Mouse (Mus musculus) CH12.LX (cell line): ENCODE measurements around the gene Ern1. TPM values are rescaled to one million over a fixed set of nuclear protein-coding genes. Genes with fewer than 3 reads are reported as not detected.

Experiments used
- DNase-seq: peaks from one replicate; pipeline ENCODE4 v3.0.0-alpha.2; 2013; ENCODE audit errors: extremely low read depth
- H3K27ac ChIP-seq: 2 replicates; pipeline ENCODE4 v1.5.1; 2012; ENCODE audit warnings: low read depth, mild to moderate bottlenecking, control low read depth, moderate library complexity; ENCODE audit not compliant: insufficient read depth
- H3K27me3 ChIP-seq: replicated peaks from 2 replicates; pipeline ENCODE3; 2012; ENCODE audit warnings: inconsistent platforms
- H3K36me3 ChIP-seq, 2 experiments: replicated peaks in 1 of 2; 2 replicates each; pipeline versions ENCODE3 to v1.6.1; 2012; ENCODE audit warnings: inconsistent platforms in 1 of 2, low read length in 1 of 2, mild to moderate bottlenecking in 1 of 2, mixed read lengths in 1 of 2, moderate library complexity in 1 of 2; ENCODE audit not compliant: control insufficient read depth in 1 of 2, insufficient read depth in 1 of 2
- H3K4me1 ChIP-seq, 2 experiments: 2 replicates each; pipeline ENCODE4 v1.6.1; 2012; ENCODE audit warnings: inconsistent platforms in 1 of 2, moderate library complexity in 1 of 2; ENCODE audit not compliant: insufficient read depth in 2 of 2, control insufficient read depth in 1 of 2
- H3K4me2 ChIP-seq: 2 replicates; pipeline ENCODE4 v1.6.1; 2012; ENCODE audit warnings: low read depth, mild to moderate bottlenecking, control low read depth; ENCODE audit not compliant: poor library complexity, insufficient read depth, severe bottlenecking
- H3K4me3 ChIP-seq, 3 experiments: fragments of 150-350 bp in 1 of 3; sonication (generic) in 1 of 3; replicated peaks in 1 of 3; 2 replicates each; pipeline versions ENCODE3 to v1.5.1; 2011 to 2012; ENCODE audit warnings: low read depth in 2 of 3, low read length in 2 of 3, mild to moderate bottlenecking in 2 of 3, moderate library complexity in 2 of 3, control low read depth in 1 of 3, improper control_type of control experiment in 1 of 3, inconsistent platforms in 1 of 3, mixed read lengths in 1 of 3; ENCODE audit not compliant: poor library complexity in 1 of 3
- H3K79me2 ChIP-seq: replicated peaks from 2 replicates; pipeline ENCODE4 v1.6.1; 2012; ENCODE audit warnings: mild to moderate bottlenecking, moderate library complexity; ENCODE audit not compliant: control insufficient read depth, poor library complexity, insufficient read depth, severe bottlenecking; ENCODE audit errors: extremely low read depth
- H3K9ac ChIP-seq: 2 replicates; pipeline ENCODE4 v1.6.1; 2012; ENCODE audit warnings: low read depth, mild to moderate bottlenecking, control low read depth, moderate library complexity; ENCODE audit not compliant: insufficient read depth
- H3K9me3 ChIP-seq: replicated peaks from 2 replicates; pipeline ENCODE3; 2012; ENCODE audit warnings: low read length, inconsistent platforms, mixed read lengths
- CTCF ChIP-seq, 2 experiments: IDR thresholded peaks in 1 of 2; conservative IDR thresholded peaks in 1 of 2; 2 replicates each; pipeline ENCODE4 v1.5.1; 2011 to 2012; ENCODE audit warnings: low read depth in 2 of 2, low read length in 2 of 2, improper control_type of control experiment in 1 of 2, inconsistent platforms in 1 of 2, mild to moderate bottlenecking in 1 of 2, moderate library complexity in 1 of 2
- E2F4 ChIP-seq: IDR thresholded peaks from 2 replicates; pipeline ENCODE4 v1.6.1; 2011; ENCODE audit warnings: low read depth, low read length, improper control_type of control experiment; ENCODE audit not compliant: insufficient replicate concordance
- ELF1 ChIP-seq: IDR thresholded peaks from 2 replicates; pipeline ENCODE4 v1.6.1; 2014; ENCODE audit warnings: low read depth, mild to moderate bottlenecking, inconsistent platforms, low read length, improper control_type of control experiment
- JUND ChIP-seq: conservative IDR thresholded peaks from 2 replicates; pipeline ENCODE4 v1.6.1; 2011; ENCODE audit warnings: low read depth, low read length, improper control_type of control experiment
- MAFK ChIP-seq: IDR thresholded peaks from 2 replicates; pipeline ENCODE4 v1.6.1; 2011; ENCODE audit warnings: low read length, improper control_type of control experiment; ENCODE audit not compliant: insufficient replicate concordance
- MAZ ChIP-seq: IDR thresholded peaks from 2 replicates; pipeline ENCODE4 v1.6.1; 2012; ENCODE audit warnings: low read depth, mild to moderate bottlenecking, inconsistent platforms, low read length, improper control_type of control experiment, moderate library complexity
- MEF2A ChIP-seq: IDR thresholded peaks from 2 replicates; pipeline ENCODE4 v1.6.1; 2014; ENCODE audit warnings: low read depth, mild to moderate bottlenecking, inconsistent platforms, low read length, improper control_type of control experiment, borderline replicate concordance
- PAX5 ChIP-seq: IDR thresholded peaks from 2 replicates; pipeline ENCODE4 v1.6.1; 2012; ENCODE audit warnings: low read length, inconsistent platforms, mixed read lengths
- POLR2A ChIP-seq: IDR thresholded peaks from 2 replicates; pipeline ENCODE4 v1.6.1; 2011; ENCODE audit warnings: low read depth, mild to moderate bottlenecking, improper control_type of control experiment, low read length
- TBP ChIP-seq: conservative IDR thresholded peaks from 2 replicates; pipeline ENCODE4 v1.6.1; 2011; ENCODE audit warnings: low read depth, low read length, improper control_type of control experiment
- USF1 ChIP-seq: IDR thresholded peaks from 2 replicates; pipeline ENCODE4 v1.6.1; 2014; ENCODE audit warnings: low read depth, mild to moderate bottlenecking, inconsistent platforms, low read length, improper control_type of control experiment
- ZKSCAN1 ChIP-seq: IDR thresholded peaks from 2 replicates; pipeline ENCODE4 v1.6.1; 2012; ENCODE audit warnings: low read depth, inconsistent platforms, low read length, improper control_type of control experiment, borderline replicate concordance
- ZNF384 ChIP-seq: IDR thresholded peaks from 2 replicates; pipeline ENCODE4 v1.6.1; 2012; ENCODE audit warnings: low read depth, low read length, improper control_type of control experiment, inconsistent platforms
- dilution Hi-C: fragments of 300-500 bp; cut with MboI; formaldehyde crosslinking; loops from 2 replicates; pipeline ENCODE4 v1.14.3; 2020; ENCODE audit warnings: low sequenced_read_pairs; ENCODE audit not compliant: extremely low pct_unique_long_range_greater_than_20kb, extremely low pct_ligation_motif_present
- in situ Hi-C: fragments of 300-500 bp; cut with MboI; formaldehyde crosslinking; loops from 3 replicates; pipeline ENCODE4 v1.14.3; 2019; ENCODE audit warnings: low sequenced_read_pairs, low pct_ligation_motif_present, low pct_unique_long_range_greater_than_20kb, mixed read lengths
- polyA plus RNA-seq: library from polyadenylated mRNA; unstranded; fragments of >175 nt; gene quantifications from 2 replicates; pipeline ENCODE4 v1.2.1, GENCODE M21; 2012; ENCODE audit warnings: low read depth; ENCODE audit not compliant: insufficient read length
- total RNA-seq, 2 experiments: library from RNA; depleted of rRNA; stranded (reverse); fragments of 300-350 nt in 1 of 2; fragments of >200 nt in 1 of 2; gene quantifications; 2 replicates each; pipeline ENCODE4 v1.2.3; 2012 to 2014

Ern1 gene
- total and polyA plus RNA-seq, 3 experiments: 3.0 to 21.7 (median 7.7) TPM

GRCm38 (mm10) chr11:106484875-106485274 is 2.8 kb downstream of the Ern1 start:
- Histone ChIP-seq H3K27ac (no peak overlapping the region), H3K79me2 (peaks cover 77% of the 10 kb centered on the region), H3K9ac (peak overlapping the region; percentile 82; the same call in 1 of the 2 replicates), H3K27me3 (peaks cover 2% of the 10 kb centered on the region), H3K9me3 (peaks cover 14% of the 10 kb centered on the region), H3K4me1 (peaks cover 6 to 50% of the 10 kb centered on the region in 2 experiments), H3K36me3 (peaks cover 10 to 14% of the 10 kb centered on the region in 2 experiments), H3K4me3 (no peak overlapping the region), H3K4me2 (peak overlapping the region; percentile 93)
- dilution Hi-C loops (no loop called here), in situ Hi-C loops (loop anchor here (5.0 kb wide), 1 partner anchor 68 kb away; no protein-coding TSS in a partner anchor)
- TF ChIP-seq ZKSCAN1 (no peak), ZNF384 (peak; percentile 6; the same call in 1 of the 2 replicates), CTCF (conservative IDR thresholded peaks at IDR 0.05 in 1 of 2, IDR thresholded peaks at IDR 0.05 in 1 of 2; ENCODE audit: low read depth in 2 of 2, low read length in 2 of 2) (no peak), TBP (no peak)
- no peak for DNase-seq

GRCm38 (mm10) chr11:106482867-106483266 is 4.8 kb downstream of the Ern1 start:
- Histone ChIP-seq H3K4me3 (no peak overlapping the region), H3K27me3 (peaks cover 2% of the 10 kb centered on the region), H3K27ac (0 out of 2 replicates have a peak overlapping the region, but pooled peaks have one; percentile 18), H3K79me2 (peaks cover 97% of the 10 kb centered on the region), H3K9ac (no peak overlapping the region), H3K9me3 (peaks cover 14% of the 10 kb centered on the region), H3K36me3 (peaks cover 12 to 14% of the 10 kb centered on the region in 2 experiments), H3K4me2 (no peak overlapping the region), H3K4me1 (peaks cover 9 to 55% of the 10 kb centered on the region in 2 experiments)
- TF ChIP-seq MAFK (no peak), E2F4 (no peak), MEF2A (no peak), ZNF384 (no peak), POLR2A (no peak), PAX5 (no peak), MAZ (no peak), USF1 (no peak), ELF1 (no peak)
- in situ Hi-C loops (loop anchor here (5.0 kb wide), 1 partner anchor 66 kb away; no protein-coding TSS in a partner anchor), dilution Hi-C loops (no loop called here)
- DNase-seq: no peak

- peaks cover 99% of the 10 kb centered on the region for H3K79me2 ChIP-seq
- peak overlapping the region; percentile 70; the same call in 1 of the 2 replicates for H3K4me2 ChIP-seq
- H3K27ac ChIP-seq: no peak overlapping the region
- peaks cover 2% of the 10 kb centered on the region for H3K27me3 ChIP-seq
- in situ Hi-C loops (loop anchor here (5.0 kb wide), 1 partner anchor 64 kb away; no protein-coding TSS in a partner anchor), dilution Hi-C loops (no loop called here)
- TF ChIP-seq TBP (0 out of 2 replicates have a peak, but pooled peaks have one; percentile 9), JUND (no peak), POLR2A (peak; percentile 29; the same call in 1 of the 2 replicates)
- peaks cover 14% of the 10 kb centered on the region for H3K9me3 ChIP-seq
- H3K9ac ChIP-seq: peak overlapping the region; percentile 36; the same call in 1 of the 2 replicates
- no peak overlapping the region for H3K4me3 ChIP-seq
- DNase-seq: peak; percentile 56
- peaks cover 14 to 15% of the 10 kb centered on the region in 2 experiments for H3K36me3 ChIP-seq
- H3K4me1 ChIP-seq: peaks cover 13 to 64% of the 10 kb centered on the region in 2 experiments
These were observed 6.0 kb downstream of the Ern1 start for GRCm38 (mm10) chr11:106481651-106482050.
